Mouse (Mus musculus): ENCODE measurements around the gene Hcn3. TPM values are rescaled to one million over a fixed set of nuclear protein-coding genes. Genes with fewer than 3 reads are reported as not detected.
A peak's percentile ranks its signal among the peaks of the same experiment; 100 is the strongest.

The Hcn3 gene
- polyA plus RNA-seq, 1 experiment from 2014 or later = 1.1 TPM

DNA sequence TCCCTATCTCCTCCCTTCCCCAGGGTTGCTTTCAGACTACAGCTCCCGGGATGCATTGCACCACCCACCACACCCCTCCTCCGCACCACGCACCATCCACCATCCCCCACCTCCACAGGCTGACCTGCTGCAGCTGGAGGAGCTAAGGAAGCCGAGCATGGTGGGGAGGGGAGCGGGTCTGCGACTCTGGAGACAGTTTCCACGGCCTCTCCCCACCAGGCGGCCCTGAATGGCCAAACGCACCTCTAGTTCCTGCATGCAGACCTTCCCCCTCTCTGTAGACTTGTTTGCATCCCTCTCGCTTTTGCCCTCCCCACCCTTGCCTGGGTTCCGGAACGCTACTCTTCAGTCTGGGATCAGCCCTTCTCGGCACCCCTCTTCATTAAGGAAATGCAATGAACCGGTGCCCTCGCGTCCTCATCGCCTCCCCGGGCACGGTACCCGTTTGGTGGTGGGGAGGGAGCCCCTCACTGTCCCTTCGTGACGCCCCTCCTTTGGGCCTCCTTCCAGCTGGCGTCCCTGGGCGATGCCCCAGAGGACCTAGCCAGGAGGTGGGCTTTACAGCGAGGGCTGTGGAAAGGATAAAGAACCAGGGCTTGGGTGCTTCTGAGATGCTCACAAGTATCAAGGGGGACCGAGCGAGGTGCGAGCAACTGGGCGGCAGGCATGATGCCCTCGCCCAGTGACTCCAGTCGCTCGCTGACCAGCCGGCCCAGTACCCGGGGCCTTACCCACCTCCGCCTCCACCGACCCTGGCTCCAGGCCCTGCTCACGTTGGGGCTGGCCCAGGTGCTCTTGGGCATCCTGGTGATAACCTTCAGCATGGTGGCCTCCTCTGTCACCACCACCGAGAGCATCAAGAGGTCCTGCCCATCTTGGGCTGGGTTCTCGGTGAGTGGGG lies 23.3 kb upstream of the Hcn3 start, which contains the start of gene Fam189b:
Gene Fam189b, plus strand, starts transcription at position 86 of the 901 bp plus-strand sequence.
- H3K27me3 ChIP-seq (ENCODE audit: control insufficient read depth, insufficient read depth, low read depth, low read length) = no peaks in the 10 kb centered on the region
- no peaks in the 10 kb centered on the region for H3K9me3 ChIP-seq (ENCODE audit: control insufficient read depth, low read length)
- peak within 1 kb of the TSS; percentile 69 for H3K4me3 ChIP-seq (ENCODE audit: low read length)
- WGBS = 6% methylated on average over 39 of the region's 39 CpGs
- H3K27ac ChIP-seq (ENCODE audit: low read length) = peak within 1 kb of the TSS; percentile 68
- peak within 1 kb of the TSS; percentile 92 for H3K4me2 ChIP-seq (ENCODE audit: low read depth, low read length)
- peaks cover 22% of the 10 kb centered on the region for H3K36me3 ChIP-seq (ENCODE audit: control insufficient read depth, insufficient read depth, low read length)
- peak within 1 kb of the TSS; percentile 80 for H3K9ac ChIP-seq (ENCODE audit: low read length)
- H3K4me1 ChIP-seq (replicated peaks; ENCODE audit: control insufficient read depth, insufficient read depth, low read length) = peaks cover 12% of the 10 kb centered on the region
- ATAC-seq (ENCODE audit: low read depth) = peak; percentile 95

DNA sequence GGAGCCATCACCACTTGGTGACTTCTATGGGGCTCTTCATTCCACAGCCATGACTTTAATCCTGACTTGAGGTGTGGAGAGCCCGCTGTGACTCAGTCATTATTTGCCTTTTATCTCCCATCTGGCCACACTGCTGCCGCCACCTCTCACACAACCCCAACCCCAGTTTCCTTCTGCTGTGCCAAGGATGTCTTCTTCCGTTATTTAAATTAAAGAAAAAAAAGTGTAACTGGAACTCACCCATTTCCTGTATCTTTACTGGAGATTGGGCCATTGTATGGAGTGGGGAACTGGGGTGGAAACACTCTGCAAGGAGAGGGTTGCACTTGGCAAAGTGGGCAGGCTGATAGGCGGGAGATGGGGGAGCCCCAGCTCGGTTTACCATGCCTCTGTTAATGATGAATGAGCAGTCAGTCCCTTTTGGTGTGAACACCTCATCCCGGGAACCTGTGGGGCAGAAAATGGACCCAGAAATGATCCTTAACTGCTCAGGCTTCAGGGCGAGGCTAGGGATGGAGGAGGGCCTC lies 22.6 kb upstream of the Hcn3 start:
- no peak overlapping the region for H3K27ac ChIP-seq (ENCODE audit: low read length)
- peaks cover 16% of the 10 kb centered on the region for H3K4me1 ChIP-seq (replicated peaks; ENCODE audit: control insufficient read depth, insufficient read depth, low read length)
- H3K9ac ChIP-seq (ENCODE audit: low read length) = no peak overlapping the region; the same call in 1 of the 2 replicates
- ATAC-seq (ENCODE audit: low read depth) = no peak; the same call in 1 of the 2 replicates
- H3K36me3 ChIP-seq (ENCODE audit: control insufficient read depth, insufficient read depth, low read length) = peaks cover 22% of the 10 kb centered on the region
- peak overlapping the region; percentile 69 for H3K4me3 ChIP-seq (ENCODE audit: low read length)
- no peaks in the 10 kb centered on the region for H3K27me3 ChIP-seq (ENCODE audit: control insufficient read depth, insufficient read depth, low read depth, low read length)
- WGBS = 34% methylated on average over 7 of the region's 7 CpGs
- no peaks in the 10 kb centered on the region for H3K9me3 ChIP-seq (ENCODE audit: control insufficient read depth, low read length)
- peak overlapping the region; percentile 92 for H3K4me2 ChIP-seq (ENCODE audit: low read depth, low read length)

GRCm38 (mm10) chr3:89181749-89182500 lies 21.9 kb upstream of the Hcn3 start:
- ATAC-seq (ENCODE audit: low read depth) = no peak
- 86% methylated on average over 27 of the region's 27 CpGs for WGBS
- peaks cover 22% of the 10 kb centered on the region for H3K36me3 ChIP-seq (ENCODE audit: control insufficient read depth, insufficient read depth, low read length)
- no peak overlapping the region for H3K27ac ChIP-seq (ENCODE audit: low read length)
- no peak overlapping the region for H3K4me3 ChIP-seq (ENCODE audit: low read length)
- H3K4me2 ChIP-seq (ENCODE audit: low read depth, low read length) = no peak overlapping the region
- H3K9ac ChIP-seq (ENCODE audit: low read length) = no peak overlapping the region
- H3K4me1 ChIP-seq (replicated peaks; ENCODE audit: control insufficient read depth, insufficient read depth, low read length) = peaks cover 16% of the 10 kb centered on the region
- no peaks in the 10 kb centered on the region for H3K27me3 ChIP-seq (ENCODE audit: control insufficient read depth, insufficient read depth, low read depth, low read length)
- no peaks in the 10 kb centered on the region for H3K9me3 ChIP-seq (ENCODE audit: control insufficient read depth, low read length)

GRCm38 (mm10) chr3:89179056-89179455 lies 19.1 kb upstream of the Hcn3 start:
- peak overlapping the region; percentile 84; the same call in 1 of the 2 replicates for H3K9ac ChIP-seq (ENCODE audit: low read length)
- no peak overlapping the region for H3K4me2 ChIP-seq (ENCODE audit: low read depth, low read length)
- no peak overlapping the region for H3K27ac ChIP-seq (ENCODE audit: low read length)
- H3K27me3 ChIP-seq (ENCODE audit: control insufficient read depth, insufficient read depth, low read depth, low read length) = no peaks in the 10 kb centered on the region
- H3K4me3 ChIP-seq (ENCODE audit: low read length) = no peak overlapping the region
- H3K36me3 ChIP-seq (ENCODE audit: control insufficient read depth, insufficient read depth, low read length) = peaks cover 41% of the 10 kb centered on the region
- no peaks in the 10 kb centered on the region for H3K9me3 ChIP-seq (ENCODE audit: control insufficient read depth, low read length)
- WGBS = 86% methylated on average over 11 of the region's 11 CpGs
- H3K4me1 ChIP-seq (replicated peaks; ENCODE audit: control insufficient read depth, insufficient read depth, low read length) = peaks cover 13% of the 10 kb centered on the region
- ATAC-seq (ENCODE audit: low read depth) = no peak

- WGBS = 1% methylated on average over 6 of the region's 6 CpGs
- H3K4me2 ChIP-seq (ENCODE audit: low read depth, low read length) = peak overlapping the region; percentile 83
- H3K4me3 ChIP-seq (ENCODE audit: low read length) = peak overlapping the region; percentile 82
- no peaks in the 10 kb centered on the region for H3K27me3 ChIP-seq (ENCODE audit: control insufficient read depth, insufficient read depth, low read depth, low read length)
- H3K27ac ChIP-seq (ENCODE audit: low read length) = peak overlapping the region; percentile 66; the same call in 1 of the 2 replicates
- H3K4me1 ChIP-seq (replicated peaks; ENCODE audit: control insufficient read depth, insufficient read depth, low read length) = peaks cover 8% of the 10 kb centered on the region
- peak overlapping the region; percentile 84 for H3K9ac ChIP-seq (ENCODE audit: low read length)
- ATAC-seq (ENCODE audit: low read depth) = no peak
- H3K36me3 ChIP-seq (ENCODE audit: control insufficient read depth, insufficient read depth, low read length) = peaks cover 51% of the 10 kb centered on the region
- no peaks in the 10 kb centered on the region for H3K9me3 ChIP-seq (ENCODE audit: control insufficient read depth, low read length)
These were observed 18.1 kb upstream of the Hcn3 start for GRCm38 (mm10) chr3:89178107-89178385.

- no peaks in the 10 kb centered on the region for H3K27me3 ChIP-seq (ENCODE audit: control insufficient read depth, insufficient read depth, low read depth, low read length)
- H3K27ac ChIP-seq (ENCODE audit: low read length) = peak within 1 kb of the TSS; percentile 66
- H3K9me3 ChIP-seq (ENCODE audit: control insufficient read depth, low read length) = no peaks in the 10 kb centered on the region
- ATAC-seq (ENCODE audit: low read depth) = peak; percentile 95
- peak within 1 kb of the TSS; percentile 82 for H3K4me3 ChIP-seq (ENCODE audit: low read length)
- whole genome bisulfite sequencing = under 1% methylated on average over 43 of the region's 43 CpGs
- peak within 1 kb of the TSS; percentile 84 for H3K9ac ChIP-seq (ENCODE audit: low read length)
- peaks cover 52% of the 10 kb centered on the region for H3K36me3 ChIP-seq (ENCODE audit: control insufficient read depth, insufficient read depth, low read length)
- peaks cover 8% of the 10 kb centered on the region for H3K4me1 ChIP-seq (replicated peaks; ENCODE audit: control insufficient read depth, insufficient read depth, low read length)
- peak within 1 kb of the TSS; percentile 83 for H3K4me2 ChIP-seq (ENCODE audit: low read depth, low read length)
These were observed 17.5 kb upstream of the Hcn3 start, which contains the start of gene Scamp3 for GRCm38 (mm10) chr3:89177242-89178106. Gene Scamp3, plus strand, starts transcription at chr3:89177473.

DNA sequence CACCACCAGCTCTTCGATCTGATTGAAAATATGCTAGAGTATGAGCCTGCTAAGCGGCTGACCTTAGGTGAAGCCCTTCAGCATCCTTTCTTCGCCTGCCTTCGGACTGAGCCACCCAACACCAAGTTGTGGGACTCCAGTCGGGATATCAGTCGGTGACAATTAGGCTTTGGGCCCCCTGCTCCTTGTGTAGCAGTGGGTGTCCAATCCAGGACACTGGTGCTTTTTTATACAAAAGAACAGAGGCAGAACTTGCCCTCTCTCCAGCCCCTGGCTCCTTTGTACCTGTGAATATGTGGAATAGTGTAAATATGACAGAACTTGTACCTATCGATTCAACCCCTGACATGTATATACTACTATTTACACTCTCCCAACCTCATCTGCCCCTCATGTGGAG lies 16.4 kb upstream of the Hcn3 start:
- no peaks in the 10 kb centered on the region for H3K9me3 ChIP-seq (ENCODE audit: control insufficient read depth, low read length)
- no peaks in the 10 kb centered on the region for H3K27me3 ChIP-seq (ENCODE audit: control insufficient read depth, insufficient read depth, low read depth, low read length)
- H3K4me1 ChIP-seq (replicated peaks; ENCODE audit: control insufficient read depth, insufficient read depth, low read length) = peaks cover 8% of the 10 kb centered on the region
- no peak overlapping the region for H3K4me2 ChIP-seq (ENCODE audit: low read depth, low read length)
- H3K27ac ChIP-seq (ENCODE audit: low read length) = no peak overlapping the region
- H3K4me3 ChIP-seq (ENCODE audit: low read length) = no peak overlapping the region
- ATAC-seq (ENCODE audit: low read depth) = no peak
- H3K36me3 ChIP-seq (ENCODE audit: control insufficient read depth, insufficient read depth, low read length) = peaks cover 55% of the 10 kb centered on the region
- WGBS = 82% methylated on average over 7 of the region's 7 CpGs
- H3K9ac ChIP-seq (ENCODE audit: low read length) = no peak overlapping the region

DNA sequence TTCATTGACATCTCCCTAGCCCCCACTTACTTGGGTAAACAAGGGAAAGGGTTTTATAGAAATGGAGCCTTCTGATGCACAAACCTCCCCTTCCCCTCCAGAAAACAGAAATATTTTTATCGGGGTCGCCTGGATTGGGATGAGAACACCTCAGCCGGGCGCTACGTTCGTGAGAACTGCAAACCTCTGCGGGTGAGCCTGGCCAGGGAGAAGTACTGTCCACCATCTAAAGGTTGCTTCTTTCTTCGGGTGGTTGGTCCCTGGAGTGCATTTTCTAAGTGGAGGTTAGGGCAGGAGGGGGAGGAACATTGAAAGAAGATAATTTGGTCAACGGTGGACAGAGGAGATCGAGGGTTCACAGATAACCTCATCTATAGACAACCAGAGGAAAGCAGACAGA lies 15.5 kb upstream of the Hcn3 start:
- Histone ChIP-seq H3K27me3 (ENCODE audit: control insufficient read depth, insufficient read depth, low read depth, low read length) (no peaks in the 10 kb centered on the region), H3K4me3 (ENCODE audit: low read length) (no peak overlapping the region), H3K36me3 (ENCODE audit: control insufficient read depth, insufficient read depth, low read length) (peaks cover 53% of the 10 kb centered on the region), H3K4me1 (replicated peaks; ENCODE audit: control insufficient read depth, insufficient read depth, low read length) (peaks cover 8% of the 10 kb centered on the region), H3K9me3 (ENCODE audit: control insufficient read depth, low read length) (no peaks in the 10 kb centered on the region), H3K9ac (ENCODE audit: low read length) (no peak overlapping the region), H3K4me2 (ENCODE audit: low read depth, low read length) (no peak overlapping the region), H3K27ac (ENCODE audit: low read length) (no peak overlapping the region)
- no peak for ATAC-seq (ENCODE audit: low read depth)
- 89% methylated on average over 10 of the region's 10 CpGs for WGBS
